Mouse (Mus musculus): ENCODE results near the gene Pcp2. TPM values are rescaled to one million over a fixed set of nuclear protein-coding genes. Genes with fewer than 3 reads are reported as not detected.

Pcp2 gene
- polyA plus RNA-seq, 1 experiment: not detected

- Histone ChIP-seq H3K27ac (ENCODE audit: insufficient read depth, low read length) (peak overlapping the region; percentile 81), H3K4me3 (ENCODE audit: low read depth, low read length) (no peak overlapping the region), H3K9ac (ENCODE audit: low read depth, poor library complexity, severe bottlenecking) (peak overlapping the region; percentile 57), H3K4me1 (ENCODE audit: control insufficient read depth, insufficient read depth, low read length) (peaks cover 5% of the 10 kb centered on the region), H3K27me3 (ENCODE audit: control insufficient read depth, insufficient read depth, low read length, poor library complexity, severe bottlenecking) (no peaks in the 10 kb centered on the region), H3K36me3 (ENCODE audit: control insufficient read depth, insufficient read depth, low read length, poor library complexity, severe bottlenecking) (peaks cover 36% of the 10 kb centered on the region), H3K9me3 (replicated peaks; ENCODE audit: control insufficient read depth, insufficient read depth, low read length, poor library complexity, severe bottlenecking) (no peaks in the 10 kb centered on the region)
- TF ChIP-seq CTCF (IDR thresholded peaks at IDR 0.05; ENCODE audit: low read depth, low read length) (no peak), POLR2A (IDR thresholded peaks at IDR 0.05; ENCODE audit: insufficient read depth, low read length) (no peak), EP300 (IDR thresholded peaks at IDR 0.05; ENCODE audit: insufficient read depth, low read depth, low read length) (peak; percentile 96)
These were observed 26.1 kb downstream of the Pcp2 start for GRCm38 (mm10) chr8:3599219-3599618.

GRCm38 (mm10) chr8:3598054-3598453, 27.3 kb downstream of the Pcp2 start:
- H3K27me3 ChIP-seq (ENCODE audit: control insufficient read depth, insufficient read depth, low read length, poor library complexity, severe bottlenecking): no peaks in the 10 kb centered on the region
- H3K36me3 ChIP-seq (ENCODE audit: control insufficient read depth, insufficient read depth, low read length, poor library complexity, severe bottlenecking): peaks cover 25% of the 10 kb centered on the region
- H3K27ac ChIP-seq (ENCODE audit: insufficient read depth, low read length): peak overlapping the region; percentile 81
- H3K9me3 ChIP-seq (replicated peaks; ENCODE audit: control insufficient read depth, insufficient read depth, low read length, poor library complexity, severe bottlenecking): no peaks in the 10 kb centered on the region
- H3K4me3 ChIP-seq (ENCODE audit: low read depth, low read length): peak overlapping the region; percentile 58
- peaks cover 10% of the 10 kb centered on the region for H3K4me1 ChIP-seq (ENCODE audit: control insufficient read depth, insufficient read depth, low read length)
- peak overlapping the region; percentile 45 for H3K9ac ChIP-seq (ENCODE audit: low read depth, poor library complexity, severe bottlenecking)
- TF ChIP-seq CTCF (IDR thresholded peaks at IDR 0.05; ENCODE audit: low read depth, low read length) (no peak), POLR2A (IDR thresholded peaks at IDR 0.05; ENCODE audit: insufficient read depth, low read length) (peak; percentile 76), EP300 (IDR thresholded peaks at IDR 0.05; ENCODE audit: insufficient read depth, low read depth, low read length) (no peak)

GRCm38 (mm10) chr8:3594466-3594865, 30.9 kb downstream of the Pcp2 start:
- TF ChIP-seq EP300 (IDR thresholded peaks at IDR 0.05; ENCODE audit: insufficient read depth, low read depth, low read length): no peak
- Histone ChIP-seq H3K9ac (ENCODE audit: low read depth, poor library complexity, severe bottlenecking) (no peak overlapping the region), H3K4me1 (ENCODE audit: control insufficient read depth, insufficient read depth, low read length) (peaks cover 12% of the 10 kb centered on the region)

DNA sequence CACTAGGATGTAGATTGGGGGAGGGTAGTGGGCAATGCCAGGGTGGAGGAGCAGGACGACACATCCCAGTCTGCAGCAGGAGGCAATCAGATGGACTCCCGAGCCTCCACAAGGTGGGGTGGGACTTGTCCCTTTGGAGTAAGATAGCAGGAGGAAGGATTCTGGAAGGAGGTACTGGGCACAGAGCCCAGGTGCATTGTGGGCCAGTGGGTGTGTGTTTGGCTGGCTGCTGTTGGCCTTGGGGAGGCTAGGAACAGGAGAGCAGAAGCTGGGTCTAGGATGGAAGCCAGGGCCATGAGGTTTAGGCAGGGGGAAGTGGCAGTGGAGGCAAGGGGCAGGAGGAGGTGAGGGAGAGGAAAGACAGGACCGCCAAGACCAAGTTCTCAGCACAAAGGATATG, 31.9 kb downstream of the Pcp2 start:
- H3K9me3 ChIP-seq (replicated peaks; ENCODE audit: control insufficient read depth, insufficient read depth, low read length, poor library complexity, severe bottlenecking): no peaks in the 10 kb centered on the region
- no peaks in the 10 kb centered on the region for H3K36me3 ChIP-seq (ENCODE audit: control insufficient read depth, insufficient read depth, low read length, poor library complexity, severe bottlenecking)
- H3K27me3 ChIP-seq (ENCODE audit: control insufficient read depth, insufficient read depth, low read length, poor library complexity, severe bottlenecking): no peaks in the 10 kb centered on the region
- no peak overlapping the region for H3K27ac ChIP-seq (ENCODE audit: insufficient read depth, low read length)
- H3K9ac ChIP-seq (ENCODE audit: low read depth, poor library complexity, severe bottlenecking): no peak overlapping the region
- H3K4me1 ChIP-seq (ENCODE audit: control insufficient read depth, insufficient read depth, low read length): peaks cover 10% of the 10 kb centered on the region
- H3K4me3 ChIP-seq (ENCODE audit: low read depth, low read length): no peak overlapping the region
- no peak for TF ChIP-seq POLR2A (IDR thresholded peaks at IDR 0.05; ENCODE audit: insufficient read depth, low read length)
- no peak for TF ChIP-seq EP300 (IDR thresholded peaks at IDR 0.05; ENCODE audit: insufficient read depth, low read depth, low read length)
- TF ChIP-seq CTCF (IDR thresholded peaks at IDR 0.05; ENCODE audit: low read depth, low read length): no peak

More at GRCm38 (mm10) chr8:3594466-3594865, 30.9 kb downstream of the Pcp2 start:
- no peaks in the 10 kb centered on the region for H3K27me3 ChIP-seq (ENCODE audit: control insufficient read depth, insufficient read depth, low read length, poor library complexity, severe bottlenecking)
- H3K4me3 ChIP-seq (ENCODE audit: low read depth, low read length): no peak overlapping the region
- no peak overlapping the region for H3K27ac ChIP-seq (ENCODE audit: insufficient read depth, low read length)
- H3K9me3 ChIP-seq (replicated peaks; ENCODE audit: control insufficient read depth, insufficient read depth, low read length, poor library complexity, severe bottlenecking): no peaks in the 10 kb centered on the region
- no peaks in the 10 kb centered on the region for H3K36me3 ChIP-seq (ENCODE audit: control insufficient read depth, insufficient read depth, low read length, poor library complexity, severe bottlenecking)

- H3K27ac ChIP-seq (ENCODE audit: insufficient read depth, low read length): no peak overlapping the region
These were observed 37.1 kb downstream of the Pcp2 start for GRCm38 (mm10) chr8:3588258-3588633.

DNA sequence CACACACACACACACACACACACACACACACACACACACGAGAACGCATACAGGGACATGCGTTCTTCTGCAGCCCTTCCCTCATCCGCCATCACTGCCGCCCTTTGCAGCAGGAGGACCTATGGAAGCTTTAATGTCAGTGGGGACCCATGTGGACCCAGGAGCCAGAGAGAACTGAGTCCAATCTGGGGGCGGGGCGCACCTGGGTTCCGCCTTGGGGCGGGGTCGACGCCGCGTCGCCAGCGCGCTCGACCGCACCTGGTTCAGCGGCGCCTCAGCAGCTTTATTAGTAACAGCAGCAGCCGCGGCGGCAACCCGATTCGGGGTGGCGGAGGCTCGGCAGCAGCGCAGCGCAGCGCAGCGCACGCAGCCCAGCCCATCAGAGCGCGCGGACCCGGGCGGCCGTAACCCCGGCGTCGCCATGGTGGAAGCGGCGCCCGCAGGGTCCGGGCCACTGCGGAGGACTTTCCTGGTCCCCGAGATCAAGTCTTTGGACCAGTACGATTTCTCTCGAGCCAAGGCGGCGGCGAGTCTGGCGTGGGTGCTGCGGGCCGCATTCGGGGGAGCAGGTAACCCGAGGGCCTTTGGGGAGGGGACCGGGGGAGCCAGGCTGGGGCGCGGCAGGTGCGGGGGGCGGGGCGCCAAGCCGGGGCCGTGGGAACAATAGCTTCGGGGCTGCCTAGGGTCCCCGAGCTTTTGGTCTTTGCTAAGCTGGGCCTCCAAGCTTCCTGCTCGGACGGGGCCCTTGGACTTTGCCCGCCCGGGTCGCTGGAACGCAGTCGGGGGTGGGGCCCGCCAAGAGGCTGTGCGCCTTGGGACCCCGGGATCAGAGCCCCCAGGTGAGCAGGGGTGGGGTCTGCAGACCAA, 37.7 kb downstream of the Pcp2 start:
- no peak for TF ChIP-seq EP300 (IDR thresholded peaks at IDR 0.05; ENCODE audit: insufficient read depth, low read depth, low read length)
- TF ChIP-seq CTCF (IDR thresholded peaks at IDR 0.05; ENCODE audit: low read depth, low read length): no peak
- TF ChIP-seq POLR2A (IDR thresholded peaks at IDR 0.05; ENCODE audit: insufficient read depth, low read length): peak; percentile 40
- H3K27ac ChIP-seq (ENCODE audit: insufficient read depth, low read length): peak overlapping the region; percentile 71
- H3K36me3 ChIP-seq (ENCODE audit: control insufficient read depth, insufficient read depth, low read length, poor library complexity, severe bottlenecking): no peaks in the 10 kb centered on the region
- H3K4me3 ChIP-seq (ENCODE audit: low read depth, low read length): peak overlapping the region; percentile 93
- no peaks in the 10 kb centered on the region for H3K27me3 ChIP-seq (ENCODE audit: control insufficient read depth, insufficient read depth, low read length, poor library complexity, severe bottlenecking)
- H3K9ac ChIP-seq (ENCODE audit: low read depth, poor library complexity, severe bottlenecking): peak overlapping the region; percentile 95
- no peaks in the 10 kb centered on the region for H3K9me3 ChIP-seq (replicated peaks; ENCODE audit: control insufficient read depth, insufficient read depth, low read length, poor library complexity, severe bottlenecking)
- H3K4me1 ChIP-seq (ENCODE audit: control insufficient read depth, insufficient read depth, low read length): peaks cover 3% of the 10 kb centered on the region

More at GRCm38 (mm10) chr8:3588258-3588633, 37.1 kb downstream of the Pcp2 start:
- peaks cover 5% of the 10 kb centered on the region for H3K4me1 ChIP-seq (ENCODE audit: control insufficient read depth, insufficient read depth, low read length)
- H3K4me3 ChIP-seq (ENCODE audit: low read depth, low read length): peak overlapping the region; percentile 93
- peak overlapping the region; percentile 95 for H3K9ac ChIP-seq (ENCODE audit: low read depth, poor library complexity, severe bottlenecking)
- H3K27me3 ChIP-seq (ENCODE audit: control insufficient read depth, insufficient read depth, low read length, poor library complexity, severe bottlenecking): no peaks in the 10 kb centered on the region
- H3K36me3 ChIP-seq (ENCODE audit: control insufficient read depth, insufficient read depth, low read length, poor library complexity, severe bottlenecking): no peaks in the 10 kb centered on the region
- H3K9me3 ChIP-seq (replicated peaks; ENCODE audit: control insufficient read depth, insufficient read depth, low read length, poor library complexity, severe bottlenecking): no peaks in the 10 kb centered on the region
- no peak for TF ChIP-seq POLR2A (IDR thresholded peaks at IDR 0.05; ENCODE audit: insufficient read depth, low read length)
- no peak for TF ChIP-seq EP300 (IDR thresholded peaks at IDR 0.05; ENCODE audit: insufficient read depth, low read depth, low read length)
- TF ChIP-seq CTCF (IDR thresholded peaks at IDR 0.05; ENCODE audit: low read depth, low read length): no peak
